Mouse (Mus musculus) lung, postnatal 25 days (tissue): Measurements from ENCODE around the gene Nudc.

Experiments used
- DNase-seq: peaks from one replicate; pipeline ENCODE4 v3.0.0; 2022; ENCODE audit warnings: low spot score

The Nudc gene

DNA sequence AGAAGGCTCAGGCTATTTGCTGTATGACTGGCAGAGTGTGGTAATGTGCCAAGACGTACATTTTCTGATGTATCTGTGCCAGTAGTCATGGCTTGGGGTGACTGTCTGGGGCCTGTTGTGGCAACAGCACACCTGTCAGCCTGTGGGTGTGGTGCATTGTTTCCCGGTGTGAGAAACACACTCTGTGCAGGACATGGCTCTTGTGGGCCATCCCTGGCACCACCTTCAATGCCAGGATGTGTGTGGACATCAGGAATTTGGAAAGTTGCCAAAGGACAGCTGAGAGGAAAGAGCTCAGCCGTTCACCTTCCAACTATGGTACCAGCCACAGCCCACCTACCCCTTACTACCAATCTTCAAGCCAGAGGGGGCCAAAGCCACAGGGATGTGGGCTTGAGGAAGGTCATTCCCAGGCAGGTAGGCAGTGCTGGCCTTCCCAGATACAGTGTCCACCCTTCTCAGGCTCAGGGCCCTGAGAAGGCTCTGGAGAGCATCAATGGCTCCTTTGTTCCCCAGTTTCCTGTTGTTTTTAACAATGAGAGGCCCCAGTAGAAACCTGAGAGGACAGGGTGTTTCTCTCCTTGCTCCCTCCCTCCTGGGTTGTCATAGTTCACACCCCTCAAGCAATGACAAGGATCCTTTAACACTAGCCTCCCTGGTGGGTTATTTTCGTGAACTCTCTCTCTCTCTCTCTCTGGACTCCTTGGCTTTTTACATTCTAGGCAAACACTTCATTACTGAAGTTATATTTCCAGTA is 56.1 kb downstream of the Nudc start:
- no peak for DNase-seq

DNA sequence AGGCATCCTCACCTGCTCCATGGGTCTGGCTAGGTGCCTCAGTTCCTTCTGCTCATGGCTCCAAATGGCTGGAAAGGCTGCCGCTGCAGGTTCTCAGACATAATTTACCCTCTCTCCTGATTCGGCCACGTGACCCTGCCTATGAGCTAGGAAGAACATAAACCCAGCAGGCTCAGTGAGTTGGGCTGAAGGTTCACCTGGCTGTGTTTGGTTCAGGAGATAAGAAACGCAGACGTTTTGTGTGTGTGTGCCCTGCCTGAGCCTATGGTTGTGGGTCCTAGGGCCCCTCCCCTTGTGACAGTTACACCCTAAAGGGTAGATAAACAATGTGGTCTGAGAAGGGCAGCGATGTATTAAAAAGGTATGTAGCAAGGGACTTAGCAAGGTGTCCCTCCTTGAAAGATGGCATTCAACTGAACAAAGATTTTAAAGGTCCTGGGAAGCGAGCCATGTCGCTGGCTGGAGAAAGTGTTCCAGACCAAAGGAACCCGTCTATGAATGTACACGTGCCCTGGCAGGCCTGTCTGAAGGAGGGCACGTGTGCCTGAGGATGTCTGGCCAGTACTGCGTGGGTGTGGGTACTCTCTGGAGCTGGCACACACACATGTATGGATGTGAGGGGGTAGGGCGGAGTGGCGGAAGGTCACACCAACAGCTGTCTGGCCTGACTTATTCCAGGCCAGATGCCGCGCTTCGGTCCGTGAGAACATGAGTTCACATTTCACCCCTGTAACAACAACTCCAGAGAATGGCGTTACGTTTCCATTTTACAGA is 57.0 kb downstream of the Nudc start:
- peak; percentile 62 for DNase-seq

DNA sequence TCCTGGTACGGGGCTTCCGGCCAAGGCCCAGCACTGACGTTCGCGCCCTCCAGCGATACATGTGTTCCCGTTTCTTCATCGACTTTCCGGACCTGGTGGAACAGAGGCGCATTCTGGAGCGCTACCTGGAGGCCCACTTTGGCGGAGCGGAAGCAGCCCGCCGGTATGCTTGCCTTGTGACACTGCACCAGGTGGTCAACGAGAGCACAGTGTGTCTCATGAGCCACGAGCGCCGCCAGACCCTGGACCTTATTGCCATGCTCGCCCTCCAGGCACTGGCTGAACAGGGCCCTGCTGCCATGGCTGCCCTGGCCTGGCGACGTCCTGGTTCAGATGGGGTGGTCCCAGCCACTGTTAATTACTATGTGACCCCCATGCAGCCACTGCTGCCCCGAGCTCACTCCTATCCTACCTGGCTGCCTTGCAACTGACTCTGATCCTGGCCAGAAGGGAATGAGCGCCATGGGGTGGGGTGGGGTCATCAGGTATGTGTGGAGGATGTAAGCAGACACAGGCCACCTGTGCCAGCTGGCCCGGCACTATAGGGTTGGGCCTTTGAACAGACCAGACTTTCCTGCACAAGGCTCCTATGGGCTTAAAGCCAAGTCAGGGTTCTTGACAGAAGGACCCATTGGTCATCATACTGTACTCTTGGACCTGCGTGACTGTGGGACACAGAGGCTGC is 59.0 kb downstream of the Nudc start:
- no peak for DNase-seq

DNA sequence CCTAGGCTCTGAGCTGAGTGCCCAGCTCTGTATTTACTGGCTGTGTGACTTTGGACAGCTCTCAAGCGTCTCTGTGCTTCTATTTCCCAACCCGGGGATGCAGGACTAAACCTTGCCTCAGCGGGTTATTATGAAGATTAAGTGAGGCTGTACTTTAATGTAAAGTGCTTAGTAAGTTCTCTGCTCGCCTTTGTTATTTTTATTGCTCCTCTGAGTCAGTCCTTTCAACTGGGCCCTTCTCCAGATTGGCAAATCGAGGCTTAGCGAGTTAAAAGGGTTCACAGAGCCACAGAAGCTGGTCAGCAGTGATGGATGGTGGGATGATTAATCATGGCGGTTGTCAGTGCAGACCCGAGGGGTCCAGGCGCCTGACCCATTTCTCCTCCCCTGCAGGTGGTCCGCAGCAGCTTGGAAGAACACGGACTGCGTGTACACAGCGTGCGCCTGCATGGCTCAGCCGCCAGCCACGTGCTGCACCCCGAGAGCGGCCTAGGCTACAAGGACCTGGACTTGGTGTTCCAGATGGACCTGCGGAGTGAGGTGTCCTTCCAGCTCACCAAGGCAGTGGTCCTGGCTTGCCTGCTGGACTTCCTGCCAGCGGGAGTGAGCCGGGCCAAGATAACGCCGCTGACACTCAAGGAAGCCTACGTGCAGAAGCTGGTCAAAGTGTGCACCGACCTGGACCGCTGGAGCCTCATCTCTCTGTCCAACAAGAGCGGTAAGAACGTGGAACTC is 59.9 kb downstream of the Nudc start:
- DNase-seq: no peak

DNA sequence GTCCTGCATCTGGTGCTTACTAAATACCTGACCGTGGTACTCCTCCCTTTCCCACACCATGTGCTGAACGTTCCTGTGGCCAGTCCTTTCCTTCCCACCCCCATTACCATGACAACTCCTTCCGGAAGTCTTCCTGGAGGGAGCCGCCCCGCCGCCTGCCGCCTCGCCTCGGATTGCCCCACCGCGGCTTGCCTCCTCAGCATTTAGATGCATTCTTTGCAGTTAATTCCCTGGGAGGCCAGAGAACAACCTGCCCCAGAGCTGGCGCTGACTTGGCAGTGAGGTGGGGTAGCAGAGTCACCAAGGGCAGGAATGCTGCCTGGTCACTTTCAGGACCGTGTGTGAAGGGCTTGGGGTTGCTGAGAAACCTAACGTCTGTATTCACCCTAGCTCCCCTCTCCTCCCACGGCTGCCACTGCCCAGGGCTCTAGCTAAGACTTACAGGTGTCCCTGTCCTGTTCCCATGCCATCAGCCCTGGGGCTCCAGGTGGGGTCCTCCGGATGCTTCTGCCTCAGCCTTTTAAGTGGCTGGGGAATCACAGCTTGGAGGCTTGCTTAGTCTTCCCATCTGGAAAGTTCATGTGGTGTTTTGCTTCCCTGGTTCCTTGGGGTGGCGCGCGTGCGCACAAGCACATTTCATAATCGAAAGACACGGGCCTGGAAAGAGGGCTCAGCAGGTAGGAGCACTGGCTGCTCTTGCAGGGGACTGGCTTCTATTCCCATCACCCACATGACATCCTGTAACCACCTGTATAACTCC is 61.4 kb downstream of the Nudc start:
- DNase-seq: peak; percentile 78
